Mouse (Mus musculus): ENCODE results near the gene Eddm3b.

Gene Eddm3b

GRCm38 (mm10) chr14:51113916-51114560 is at the start of gene Eddm3b:
TSS of gene Eddm3b (plus strand) at chr14:51114426.
- DNase-seq (ENCODE audit: low read depth): no peak

- no peak for DNase-seq (ENCODE audit: low read depth)
Observed at GRCm38 (mm10) chr14:51068956-51069355, 45.3 kb upstream of the Eddm3b start.

DNA sequence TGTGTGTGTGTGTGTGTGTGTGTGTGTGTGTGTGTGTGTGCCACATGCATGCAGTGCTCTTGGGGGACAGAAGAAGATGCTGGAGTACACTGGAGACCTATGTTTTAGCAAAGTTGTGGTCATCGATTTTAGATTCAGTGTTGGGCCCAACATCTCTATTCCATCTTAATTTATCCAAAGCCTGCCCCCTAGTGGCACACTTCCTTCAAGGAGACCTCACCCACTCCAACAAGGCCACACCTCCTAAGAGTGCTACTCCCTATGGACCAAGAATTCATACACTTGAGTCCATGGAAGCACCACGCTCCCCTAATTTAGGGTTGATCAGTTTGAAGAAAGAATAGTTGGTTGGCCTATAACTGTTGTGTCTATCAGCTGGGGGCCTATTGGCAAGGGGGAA is 44.6 kb upstream of the Eddm3b start:
- DNase-seq (ENCODE audit: low read depth): peak; percentile 77

DNA sequence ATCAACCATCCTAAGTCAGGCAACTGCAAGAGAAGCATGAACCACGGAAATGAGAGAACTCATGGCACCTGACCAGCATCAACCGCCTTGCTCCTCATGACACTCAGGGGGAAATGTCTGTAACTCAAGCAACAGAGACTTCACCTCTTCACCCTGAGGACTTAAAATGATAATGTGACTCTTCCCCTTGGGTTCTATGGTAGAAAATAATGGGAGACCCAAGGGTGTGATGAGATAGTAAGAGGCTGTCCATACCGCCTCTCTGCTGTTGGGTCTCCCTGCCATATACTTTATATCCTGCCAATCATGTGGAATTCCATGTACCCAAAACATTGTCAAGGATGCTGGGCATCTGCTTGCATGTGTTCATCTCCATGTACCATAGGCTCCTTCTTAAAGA is 39.9 kb upstream of the Eddm3b start, which contains the start of gene Olfr750:
Gene Olfr750, minus strand, starts transcription at position 101 of the 400 bp plus-strand sequence.
- no peak for DNase-seq (ENCODE audit: low read depth)

GRCm38 (mm10) chr14:51079180-51079579 is 35.0 kb upstream of the Eddm3b start:
- no peak for DNase-seq (ENCODE audit: low read depth)

- no peak for DNase-seq (ENCODE audit: low read depth)
Observed at GRCm38 (mm10) chr14:51081035-51081434, 33.2 kb upstream of the Eddm3b start.

- DNase-seq (ENCODE audit: low read depth): peak; percentile 52
Observed at GRCm38 (mm10) chr14:51082599-51083581, 31.3 kb upstream of the Eddm3b start.

- DNase-seq (ENCODE audit: low read depth): no peak
Observed at GRCm38 (mm10) chr14:51083805-51084204, 30.4 kb upstream of the Eddm3b start.

DNA sequence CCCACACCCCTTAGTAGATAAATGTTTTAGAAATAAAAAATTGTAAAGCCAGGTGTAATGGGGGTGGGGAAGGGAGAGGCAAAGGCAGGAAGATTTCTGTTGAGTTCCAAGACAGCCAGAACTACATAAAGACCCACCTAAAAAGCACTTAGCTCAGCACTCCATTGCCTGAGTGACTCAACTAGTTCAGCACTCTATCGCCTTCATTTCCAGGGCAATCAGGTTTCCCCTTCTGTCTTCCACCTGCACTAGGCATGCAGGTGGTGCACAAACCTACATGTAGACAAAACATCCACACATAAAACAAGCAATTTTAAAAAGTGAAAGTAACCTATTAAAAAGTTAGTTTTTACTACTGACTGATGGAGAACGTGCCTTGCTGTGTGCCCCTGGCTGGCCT is 29.1 kb upstream of the Eddm3b start:
- DNase-seq (ENCODE audit: low read depth): peak; percentile 33

DNA sequence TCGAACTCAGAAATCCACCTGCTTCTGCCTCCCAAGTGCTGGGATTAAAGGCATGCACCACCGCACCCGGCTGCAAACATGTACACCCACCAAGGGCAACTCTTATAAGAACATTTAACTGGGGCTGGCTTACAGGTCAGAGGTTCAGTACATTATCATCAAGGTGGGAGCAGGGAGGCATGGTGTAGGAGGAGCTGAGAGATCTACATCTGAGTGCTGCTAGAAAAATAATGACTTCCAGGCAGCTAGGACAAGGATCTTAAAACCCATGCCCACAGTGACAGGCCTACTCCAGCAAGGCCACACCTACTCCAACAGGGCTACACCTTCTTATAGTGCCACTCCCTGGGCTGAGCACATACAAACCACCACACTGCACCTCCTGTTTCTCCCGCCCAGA is 28.3 kb upstream of the Eddm3b start:
- no peak for DNase-seq (ENCODE audit: low read depth)

GRCm38 (mm10) chr14:51087762-51088161 is 26.5 kb upstream of the Eddm3b start:
- DNase-seq (ENCODE audit: low read depth): no peak

DNA sequence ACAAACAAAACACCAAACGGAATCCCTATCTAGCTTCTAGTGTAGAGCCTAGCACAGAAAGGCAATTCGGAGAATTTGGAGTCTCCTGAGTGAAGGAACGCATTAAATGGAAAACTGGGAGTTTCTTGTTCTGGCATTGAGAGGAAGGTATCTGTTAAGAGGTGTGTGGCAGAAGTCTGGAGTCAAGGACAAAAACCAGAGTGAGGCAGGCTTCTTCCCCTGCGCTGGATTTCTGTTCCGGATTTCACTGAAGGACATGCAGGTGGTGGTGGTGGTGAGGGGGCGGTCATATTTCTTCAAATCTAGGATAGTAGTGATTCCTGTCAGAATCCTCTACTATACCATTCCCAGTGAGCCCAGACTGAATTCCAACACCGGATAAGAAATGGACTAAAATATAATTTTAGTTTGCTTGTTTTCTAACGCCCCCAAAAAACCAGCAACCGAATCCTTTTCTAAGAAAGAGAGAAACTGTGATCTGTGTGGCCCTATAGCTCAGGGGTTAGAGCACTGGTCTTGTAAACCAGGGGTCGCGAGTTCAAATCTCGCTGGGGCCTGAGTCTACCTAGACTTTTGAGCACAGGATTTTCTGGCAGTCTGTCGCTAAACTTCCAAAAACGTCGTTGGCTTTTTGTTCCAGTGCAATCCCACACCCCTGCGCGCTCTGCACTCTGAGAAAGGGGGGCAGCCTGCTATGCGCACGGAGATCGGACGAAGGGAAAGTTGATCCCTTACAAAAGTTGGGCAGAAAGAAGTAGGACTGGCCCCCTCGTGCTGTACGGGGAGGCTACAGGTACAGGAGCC is 25.9 kb upstream of the Eddm3b start:
- peak; percentile 76 for DNase-seq (ENCODE audit: low read depth)

- DNase-seq (ENCODE audit: low read depth): peak; percentile 98
Observed at GRCm38 (mm10) chr14:51088970-51089673, 25.1 kb upstream of the Eddm3b start.

GRCm38 (mm10) chr14:51089674-51090076 is 24.6 kb upstream of the Eddm3b start:
- DNase-seq (ENCODE audit: low read depth): no peak

DNA sequence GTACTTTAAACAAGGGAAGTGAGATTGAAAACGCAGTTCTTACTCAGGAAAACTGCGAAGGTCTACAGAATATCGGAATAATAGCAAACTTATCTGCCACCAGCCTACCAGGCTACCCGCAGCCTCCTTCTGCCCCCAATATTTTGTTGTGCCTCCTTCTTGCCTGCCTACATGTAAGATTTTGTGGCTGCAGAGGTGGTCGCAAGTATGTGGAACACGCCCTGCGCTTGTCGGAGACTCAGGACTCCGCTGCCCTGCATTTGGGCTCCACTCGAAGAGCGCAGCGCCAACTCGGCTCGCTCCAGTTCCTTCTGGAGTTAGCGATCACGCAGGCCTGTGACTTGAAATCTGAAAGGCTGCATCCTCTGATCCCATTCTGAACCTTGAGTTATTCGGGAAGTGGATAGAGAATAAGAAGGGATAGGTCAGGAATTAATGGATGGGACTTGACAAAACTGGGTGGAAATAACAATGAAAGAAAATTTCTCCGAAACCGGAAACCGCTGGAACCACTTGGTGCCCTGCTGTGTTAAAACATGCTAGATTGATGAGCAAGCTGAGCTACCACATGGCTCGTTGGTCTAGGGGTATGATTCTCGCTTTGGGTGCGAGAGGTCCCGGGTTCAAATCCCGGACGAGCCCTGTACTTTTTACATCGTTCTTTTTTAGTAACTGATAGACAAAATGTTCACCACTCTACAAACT is 24.0 kb upstream of the Eddm3b start:
- DNase-seq (ENCODE audit: low read depth): peak; percentile 74

DNA sequence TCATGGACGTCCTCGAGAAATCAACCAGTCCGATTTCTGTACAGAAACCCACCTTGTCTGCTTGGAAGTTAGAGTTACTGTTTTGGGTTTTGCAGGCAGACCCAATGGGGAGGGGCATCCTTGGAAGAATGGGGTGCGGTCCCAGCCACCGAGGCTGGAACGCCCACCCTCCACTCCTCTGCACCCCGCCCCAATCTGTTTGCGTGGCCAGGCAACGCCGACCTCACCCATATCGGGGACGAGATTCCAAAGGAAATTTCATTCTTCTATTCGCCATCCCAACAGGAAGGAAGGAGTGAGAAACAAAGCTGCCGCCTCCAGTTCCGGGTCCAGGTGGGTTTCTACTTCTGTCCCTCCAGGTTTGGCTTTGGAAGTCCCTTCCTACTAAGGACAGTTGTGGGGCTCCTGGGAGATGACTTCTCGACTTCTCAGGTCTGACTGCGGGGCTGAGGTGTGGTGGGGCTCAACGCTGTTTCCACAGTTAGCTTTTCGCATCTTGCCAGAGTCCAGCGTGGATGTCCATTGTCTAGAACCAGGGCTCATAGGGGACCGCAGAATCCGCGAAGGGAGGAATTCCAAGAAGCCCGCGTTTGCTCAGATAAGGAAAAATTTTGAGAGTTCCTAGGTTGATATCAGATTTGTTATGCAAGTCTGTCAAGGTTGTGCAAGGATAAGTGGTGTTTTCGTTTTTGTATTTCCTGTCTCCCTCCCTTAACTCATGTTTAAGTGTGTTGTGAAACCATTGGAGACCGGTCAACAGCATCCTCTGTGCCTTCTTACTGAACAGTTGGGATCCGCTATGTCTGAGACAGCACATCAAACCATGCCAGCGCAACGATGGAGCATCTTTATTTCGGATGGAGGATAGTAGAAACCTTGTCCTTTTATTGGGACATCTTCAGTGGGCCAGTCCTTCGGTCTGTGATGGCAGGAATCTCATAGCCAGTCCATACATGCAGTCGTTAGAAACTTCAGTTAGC is 23.0 kb upstream of the Eddm3b start, which contains the start of the genes Rnase4 and Ang:
Gene Rnase4, plus strand, starts transcription at position 157 of the 980 bp plus-strand sequence.
Gene Ang, plus strand, starts transcription at position 230 of the 980 bp plus-strand sequence.
- DNase-seq (ENCODE audit: low read depth): no peak

DNA sequence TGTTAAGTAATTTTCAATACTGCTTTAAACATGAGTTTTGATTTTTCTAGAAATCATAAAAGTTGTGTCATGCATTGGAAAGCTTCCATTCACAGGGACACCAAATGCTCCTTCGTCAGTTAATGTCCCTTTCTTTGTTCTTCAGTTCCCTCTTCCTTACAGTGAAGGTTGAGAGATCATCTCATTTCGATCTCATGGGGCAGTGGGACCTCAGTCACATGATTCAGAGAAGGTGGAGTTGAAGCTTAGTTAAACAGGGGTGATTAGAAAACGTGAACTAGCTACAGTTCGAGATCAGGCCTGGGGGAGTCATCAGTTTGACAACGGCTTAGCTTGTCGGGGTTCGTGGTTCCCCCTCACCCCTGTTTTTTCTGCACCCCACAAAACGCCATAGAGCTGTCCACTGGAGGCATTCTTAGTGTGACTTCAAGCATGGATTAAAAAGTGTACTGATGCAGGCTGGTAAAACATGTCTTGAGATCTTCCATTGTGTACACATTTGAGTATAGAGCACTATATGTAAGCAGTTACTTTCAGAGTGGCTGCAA is 22.1 kb upstream of the Eddm3b start:
- DNase-seq (ENCODE audit: low read depth): no peak

DNA sequence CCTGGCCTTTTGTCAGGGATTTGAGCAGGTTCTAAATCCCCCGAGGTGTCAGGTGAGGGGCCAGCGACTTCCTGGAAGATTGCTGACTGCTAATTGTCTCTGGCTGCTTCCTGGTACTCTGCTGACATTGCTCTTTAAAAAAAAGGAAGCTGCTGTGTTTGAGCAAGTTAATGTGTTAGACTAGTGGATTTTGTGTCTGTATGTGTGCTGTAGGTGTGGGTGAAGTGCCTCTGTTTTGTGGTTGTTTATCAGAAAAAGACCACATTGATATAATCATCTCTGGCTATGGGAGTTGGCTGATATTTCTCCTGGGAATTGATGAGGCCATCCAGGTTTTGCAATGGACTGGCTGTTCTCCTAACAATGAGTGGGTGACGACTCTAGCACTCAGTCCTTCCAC is 20.7 kb upstream of the Eddm3b start:
- DNase-seq (ENCODE audit: low read depth): no peak

Data from c-Kit-positive CD71-positive TER-119-negative erythroid progenitor cells, embryonic 14.5 days (primary cell).